ENCODE assay signal across 25 mouse cellular contexts in the genomic region with DNA sequence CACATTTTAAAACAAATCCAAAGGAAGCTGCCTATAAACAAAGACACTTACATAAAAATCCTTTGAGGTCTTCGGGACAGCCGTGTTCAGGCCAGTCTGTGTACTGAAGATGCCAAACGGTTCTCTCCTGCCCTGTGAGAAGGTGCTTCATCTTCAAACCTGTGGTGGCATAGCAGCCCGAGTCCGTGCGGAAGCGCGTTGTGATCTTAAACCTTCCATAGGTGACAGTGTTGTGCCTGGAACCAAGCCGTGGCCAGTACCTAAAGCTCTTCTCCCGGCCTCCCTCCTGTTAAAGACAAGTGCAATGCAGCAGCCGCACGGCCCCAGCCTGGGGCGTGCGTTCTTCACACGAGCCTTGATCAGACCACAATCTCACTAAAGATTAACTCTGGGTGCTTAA.
"Had no signal": no experiment of that assay in that cellular context is flagged by ENCODE, and none has a peak within 500 bp of the region (broad histone marks: within the 10 kb centered on the region; RNA-seq: fewer than 3 reads in every experiment).

No protein-coding gene starts in this region.

- ATAC-seq: hindbrain, embryonic 16.5 days; inflammation-experienced regulatory T-cells, adult 6 months; intestine, embryonic 15.5 days; intestine, postnatal 0 days had no signal

- H3K4me2 ChIP-seq: heart, embryonic 11.5 days; heart, embryonic 13.5 days; heart, embryonic 15.5 days; hindbrain, embryonic 12.5 days; hindbrain, embryonic 14.5 days; intestine, embryonic 15.5 days; limb, embryonic 12.5 days; liver, embryonic 11.5 days had no signal

- DNase-seq: gastrocnemius, adult 2 months; gastrocnemius, postnatal 10 days; gastrocnemius, postnatal 25 days; heart, postnatal 4 days; kidney, adult 18-20 months; kidney, adult 8-10 months; kidney, postnatal 10 days; kidney, postnatal 25 days; kidney, postnatal 4 days; liver had no signal

- H3K9me3 ChIP-seq: heart, embryonic 13.5 days; heart, embryonic 15.5 days; hindbrain, embryonic 10.5 days; hindbrain, embryonic 12.5 days; intestine, embryonic 15.5 days; limb, embryonic 10.5 days; limb, embryonic 12.5 days had no signal

- H3K27me3 ChIP-seq: heart, embryonic 13.5 days; heart, embryonic 15.5 days; hindbrain, embryonic 12.5 days; intestine, embryonic 15.5 days; limb, embryonic 12.5 days had no signal

- H3K27ac ChIP-seq: gastrocnemius, adult 2 months; heart, embryonic 13.5 days; heart, embryonic 15.5 days; hindbrain, embryonic 10.5 days; hindbrain, embryonic 12.5 days; hindbrain, embryonic 14.5 days; intestine, embryonic 15.5 days; layer of hippocampus, adult 2 months; left cerebral cortex, adult 2 months; limb, embryonic 10.5 days; limb, embryonic 12.5 days had no signal

- H3K4me3 ChIP-seq: gastrocnemius, adult 2 months; heart, embryonic 13.5 days; heart, embryonic 15.5 days; hindbrain, embryonic 10.5 days; hindbrain, embryonic 12.5 days; intestine, embryonic 15.5 days; layer of hippocampus, adult 2 months; left cerebral cortex, adult 2 months; limb, embryonic 10.5 days; limb, embryonic 12.5 days had no signal

- H3K4me1 ChIP-seq: hindbrain, embryonic 12.5 days; limb, embryonic 10.5 days; limb, embryonic 12.5 days had no signal

- H3K9ac ChIP-seq: heart, embryonic 13.5 days; heart, embryonic 15.5 days; hindbrain, embryonic 12.5 days; hindbrain, embryonic 14.5 days; intestine, embryonic 15.5 days; limb, embryonic 12.5 days had no signal
